Mouse (Mus musculus): Measurements from ENCODE around the gene Gsn. TPM values are rescaled to one million over a fixed set of nuclear protein-coding genes. Genes with fewer than 3 reads are reported as not detected.

The Gsn gene
- polyA plus RNA-seq, 1 experiment from 2014 or later = 190 TPM

- Histone ChIP-seq H3K27me3 (replicated peaks; ENCODE audit: control insufficient read depth, insufficient read depth, low read length) (no peaks in the 10 kb centered on the region), H3K4me1 (replicated peaks; ENCODE audit: control insufficient read depth, insufficient read depth, low read length) (peaks cover 50% of the 10 kb centered on the region), H3K9ac (ENCODE audit: low read length) (no peak overlapping the region), H3K4me2 (ENCODE audit: low read length) (peak overlapping the region; percentile 62), H3K9me3 (ENCODE audit: control insufficient read depth, low read length) (no peaks in the 10 kb centered on the region), H3K4me3 (ENCODE audit: low read depth, low read length) (0 out of 2 replicates have a peak overlapping the region, but pooled peaks have one; percentile 2), H3K36me3 (ENCODE audit: control insufficient read depth, insufficient read depth, low read length) (no peaks in the 10 kb centered on the region), H3K27ac (ENCODE audit: low read depth) (peak overlapping the region; percentile 85)
- WGBS = 57% methylated on average over 4 of the region's 4 CpGs
- ATAC-seq (replicated peaks; ENCODE audit: low FRiP score, low TSS enrichment, low read depth) (no peak), DNase-seq (ENCODE audit: low spot score) (no peak)
These were observed 2.4 kb downstream of the Gsn start for GRCm38 (mm10) chr2:35258590-35258989.

- ATAC-seq (replicated peaks; ENCODE audit: low FRiP score, low TSS enrichment, low read depth) = 0 out of 2 replicates have a peak, but pooled peaks have one; percentile 19
- Histone ChIP-seq H3K27me3 (replicated peaks; ENCODE audit: control insufficient read depth, insufficient read depth, low read length) (no peaks in the 10 kb centered on the region), H3K27ac (ENCODE audit: low read depth) (peak overlapping the region; percentile 85), H3K4me3 (ENCODE audit: low read depth, low read length) (no peak overlapping the region), H3K4me2 (ENCODE audit: low read length) (peak overlapping the region; percentile 62), H3K9ac (ENCODE audit: low read length) (no peak overlapping the region), H3K36me3 (ENCODE audit: control insufficient read depth, insufficient read depth, low read length) (no peaks in the 10 kb centered on the region), H3K4me1 (replicated peaks; ENCODE audit: control insufficient read depth, insufficient read depth, low read length) (peaks cover 50% of the 10 kb centered on the region), H3K9me3 (ENCODE audit: control insufficient read depth, low read length) (no peaks in the 10 kb centered on the region)
- WGBS = 23% methylated on average over 13 of the region's 13 CpGs
- DNase-seq (ENCODE audit: low spot score) = peak; percentile 71
These were observed 3.3 kb downstream of the Gsn start for GRCm38 (mm10) chr2:35259338-35260080.

GRCm38 (mm10) chr2:35260291-35260690 is 4.1 kb downstream of the Gsn start:
- H3K9me3 ChIP-seq (ENCODE audit: control insufficient read depth, low read length) = no peaks in the 10 kb centered on the region
- H3K27ac ChIP-seq (ENCODE audit: low read depth) = peak overlapping the region; percentile 85
- 21% methylated on average over 1 of the region's 1 CpGs for WGBS
- H3K27me3 ChIP-seq (replicated peaks; ENCODE audit: control insufficient read depth, insufficient read depth, low read length) = no peaks in the 10 kb centered on the region
- DNase-seq (ENCODE audit: low spot score) (no peak), ATAC-seq (replicated peaks; ENCODE audit: low FRiP score, low TSS enrichment, low read depth) (no peak)
- H3K36me3 ChIP-seq (ENCODE audit: control insufficient read depth, insufficient read depth, low read length) = no peaks in the 10 kb centered on the region
- no peak overlapping the region for H3K4me2 ChIP-seq (ENCODE audit: low read length)
- peaks cover 49% of the 10 kb centered on the region for H3K4me1 ChIP-seq (replicated peaks; ENCODE audit: control insufficient read depth, insufficient read depth, low read length)
- no peak overlapping the region for H3K9ac ChIP-seq (ENCODE audit: low read length)
- no peak overlapping the region for H3K4me3 ChIP-seq (ENCODE audit: low read depth, low read length)

GRCm38 (mm10) chr2:35264095-35264494 is 7.9 kb downstream of the Gsn start:
- DNase-seq (ENCODE audit: low spot score) (no peak), ATAC-seq (replicated peaks; ENCODE audit: low FRiP score, low TSS enrichment, low read depth) (no peak)
- 87% methylated on average over 1 of the region's 1 CpGs for WGBS
- Histone ChIP-seq H3K36me3 (ENCODE audit: control insufficient read depth, insufficient read depth, low read length) (no peaks in the 10 kb centered on the region), H3K4me2 (ENCODE audit: low read length) (no peak overlapping the region), H3K4me3 (ENCODE audit: low read depth, low read length) (no peak overlapping the region), H3K27me3 (replicated peaks; ENCODE audit: control insufficient read depth, insufficient read depth, low read length) (no peaks in the 10 kb centered on the region), H3K9ac (ENCODE audit: low read length) (no peak overlapping the region), H3K27ac (ENCODE audit: low read depth) (no peak overlapping the region), H3K9me3 (ENCODE audit: control insufficient read depth, low read length) (no peaks in the 10 kb centered on the region), H3K4me1 (replicated peaks; ENCODE audit: control insufficient read depth, insufficient read depth, low read length) (peaks cover 52% of the 10 kb centered on the region)

- Histone ChIP-seq H3K36me3 (ENCODE audit: control insufficient read depth, insufficient read depth, low read length) (no peaks in the 10 kb centered on the region), H3K4me2 (ENCODE audit: low read length) (no peak overlapping the region), H3K9me3 (ENCODE audit: control insufficient read depth, low read length) (no peaks in the 10 kb centered on the region), H3K9ac (ENCODE audit: low read length) (no peak overlapping the region), H3K27me3 (replicated peaks; ENCODE audit: control insufficient read depth, insufficient read depth, low read length) (no peaks in the 10 kb centered on the region), H3K27ac (ENCODE audit: low read depth) (0 out of 2 replicates have a peak overlapping the region, but pooled peaks have one; percentile 8), H3K4me1 (replicated peaks; ENCODE audit: control insufficient read depth, insufficient read depth, low read length) (peaks cover 51% of the 10 kb centered on the region), H3K4me3 (ENCODE audit: low read depth, low read length) (no peak overlapping the region)
- DNase-seq (ENCODE audit: low spot score) (peak; percentile 68), ATAC-seq (replicated peaks; ENCODE audit: low FRiP score, low TSS enrichment, low read depth) (0 out of 2 replicates have a peak, but pooled peaks have one; percentile 29)
- WGBS = 34% methylated on average over 8 of the region's 8 CpGs
These were observed 9.1 kb downstream of the Gsn start for GRCm38 (mm10) chr2:35265296-35265695.

- Histone ChIP-seq H3K27ac (ENCODE audit: low read depth) (no peak overlapping the region), H3K4me2 (ENCODE audit: low read length) (no peak overlapping the region), H3K9me3 (ENCODE audit: control insufficient read depth, low read length) (no peaks in the 10 kb centered on the region), H3K4me3 (ENCODE audit: low read depth, low read length) (no peak overlapping the region), H3K9ac (ENCODE audit: low read length) (no peak overlapping the region), H3K4me1 (replicated peaks; ENCODE audit: control insufficient read depth, insufficient read depth, low read length) (peaks cover 52% of the 10 kb centered on the region), H3K27me3 (replicated peaks; ENCODE audit: control insufficient read depth, insufficient read depth, low read length) (no peaks in the 10 kb centered on the region), H3K36me3 (ENCODE audit: control insufficient read depth, insufficient read depth, low read length) (no peaks in the 10 kb centered on the region)
- ATAC-seq (replicated peaks; ENCODE audit: low FRiP score, low TSS enrichment, low read depth) (no peak), DNase-seq (ENCODE audit: low spot score) (no peak)
- WGBS = 69% methylated on average over 8 of the region's 8 CpGs
These were observed 9.6 kb downstream of the Gsn start for GRCm38 (mm10) chr2:35265775-35266174.

- no peak overlapping the region for H3K9ac ChIP-seq (ENCODE audit: low read length)
- H3K4me1 ChIP-seq (replicated peaks; ENCODE audit: control insufficient read depth, insufficient read depth, low read length) = peaks cover 52% of the 10 kb centered on the region
- 69% methylated on average over 9 of the region's 9 CpGs for WGBS
- no peaks in the 10 kb centered on the region for H3K36me3 ChIP-seq (ENCODE audit: control insufficient read depth, insufficient read depth, low read length)
- H3K4me2 ChIP-seq (ENCODE audit: low read length) = no peak overlapping the region
- H3K27me3 ChIP-seq (replicated peaks; ENCODE audit: control insufficient read depth, insufficient read depth, low read length) = no peaks in the 10 kb centered on the region
- H3K9me3 ChIP-seq (ENCODE audit: control insufficient read depth, low read length) = no peaks in the 10 kb centered on the region
- H3K27ac ChIP-seq (ENCODE audit: low read depth) = peak overlapping the region; percentile 67; the same call in 1 of the 2 replicates
- no peak overlapping the region for H3K4me3 ChIP-seq (ENCODE audit: low read depth, low read length)
- ATAC-seq (replicated peaks; ENCODE audit: low FRiP score, low TSS enrichment, low read depth) (0 out of 2 replicates have a peak, but pooled peaks have one; percentile 26), DNase-seq (ENCODE audit: low spot score) (no peak)
These were observed 10.2 kb downstream of the Gsn start for GRCm38 (mm10) chr2:35266251-35266905.

GRCm38 (mm10) chr2:35267156-35267875 is 11.1 kb downstream of the Gsn start:
- no peaks in the 10 kb centered on the region for H3K9me3 ChIP-seq (ENCODE audit: control insufficient read depth, low read length)
- 0 out of 2 replicates have a peak overlapping the region, but pooled peaks have one; percentile 2 for H3K4me2 ChIP-seq (ENCODE audit: low read length)
- H3K27ac ChIP-seq (ENCODE audit: low read depth) = peak overlapping the region; percentile 67
- no peaks in the 10 kb centered on the region for H3K27me3 ChIP-seq (replicated peaks; ENCODE audit: control insufficient read depth, insufficient read depth, low read length)
- 73% methylated on average over 13 of the region's 13 CpGs for WGBS
- ATAC-seq (replicated peaks; ENCODE audit: low FRiP score, low TSS enrichment, low read depth) (peak; percentile 81), DNase-seq (ENCODE audit: low spot score) (peak; percentile 73)
- no peak overlapping the region for H3K9ac ChIP-seq (ENCODE audit: low read length)
- H3K4me3 ChIP-seq (ENCODE audit: low read depth, low read length) = no peak overlapping the region
- H3K4me1 ChIP-seq (replicated peaks; ENCODE audit: control insufficient read depth, insufficient read depth, low read length) = peaks cover 51% of the 10 kb centered on the region
- H3K36me3 ChIP-seq (ENCODE audit: control insufficient read depth, insufficient read depth, low read length) = no peaks in the 10 kb centered on the region
